Mouse (Mus musculus): Measurements from ENCODE around the gene Szt2. TPM values are rescaled to one million over a fixed set of nuclear protein-coding genes. Genes with fewer than 3 reads are reported as not detected.

Gene Szt2
- total RNA-seq, 2 experiments from 2014 or later, result 5.6 to 7.1 TPM

GRCm38 (mm10) chr4:118416329-118416728 lies 7.3 kb upstream of the Szt2 start:
- intact Hi-C loops (cut with DNase I; ENCODE audit: low total_unique reads), result no loop called here
- no peak for DNase-seq

GRCm38 (mm10) chr4:118415779-118416178 lies 6.7 kb upstream of the Szt2 start:
- intact Hi-C loops (cut with DNase I; ENCODE audit: low total_unique reads), result no loop called here
- no peak for DNase-seq

- no peak for DNase-seq
- intact Hi-C loops (cut with DNase I; ENCODE audit: low total_unique reads), result loop anchor here (5.0 kb wide), 1 partner anchor 159 kb away; no protein-coding TSS in a partner anchor
Measured at GRCm38 (mm10) chr4:118413553-118413952, 4.5 kb upstream of the Szt2 start.

- intact Hi-C loops (cut with DNase I; ENCODE audit: low total_unique reads), result loop anchor here (5.0 kb wide), 1 partner anchor 161 kb away; no protein-coding TSS in a partner anchor
- no peak for DNase-seq
Measured at GRCm38 (mm10) chr4:118410871-118411270, 1.8 kb upstream of the Szt2 start.

GRCm38 (mm10) chr4:118402701-118403100 lies 6.4 kb downstream of the Szt2 start:
- no peak for DNase-seq
- intact Hi-C loops (cut with DNase I; ENCODE audit: low total_unique reads), result no loop called here

GRCm38 (mm10) chr4:118401918-118402317 lies 7.2 kb downstream of the Szt2 start:
- intact Hi-C loops (cut with DNase I; ENCODE audit: low total_unique reads), result no loop called here
- no peak for DNase-seq

GRCm38 (mm10) chr4:118401421-118401820 lies 7.7 kb downstream of the Szt2 start:
- no peak for DNase-seq
- intact Hi-C loops (cut with DNase I; ENCODE audit: low total_unique reads), result no loop called here

GRCm38 (mm10) chr4:118398400-118398799 lies 10.7 kb downstream of the Szt2 start:
- no peak for DNase-seq
- intact Hi-C loops (cut with DNase I; ENCODE audit: low total_unique reads), result no loop called here

GRCm38 (mm10) chr4:118396433-118396832 lies 12.6 kb downstream of the Szt2 start:
- no peak for DNase-seq

GRCm38 (mm10) chr4:118395289-118395688 lies 13.8 kb downstream of the Szt2 start:
- intact Hi-C loops (cut with DNase I; ENCODE audit: low total_unique reads), result no loop called here
- DNase-seq, result no peak

More at GRCm38 (mm10) chr4:118396433-118396832, 12.6 kb downstream of the Szt2 start:
- intact Hi-C loops (cut with DNase I; ENCODE audit: low total_unique reads), result no loop called here

- intact Hi-C loops (cut with DNase I; ENCODE audit: low total_unique reads), result no loop called here
- no peak for DNase-seq
Measured at GRCm38 (mm10) chr4:118394505-118394904, 14.6 kb downstream of the Szt2 start.

- no peak for DNase-seq
- intact Hi-C loops (cut with DNase I; ENCODE audit: low total_unique reads), result no loop called here
Measured at GRCm38 (mm10) chr4:118390146-118390545, 18.9 kb downstream of the Szt2 start.

- DNase-seq, result peak; percentile 5
Measured at GRCm38 (mm10) chr4:118387316-118387715, 21.8 kb downstream of the Szt2 start.

GRCm38 (mm10) chr4:118383271-118383670 lies 25.8 kb downstream of the Szt2 start:
- no peak for DNase-seq

More at GRCm38 (mm10) chr4:118387316-118387715, 21.8 kb downstream of the Szt2 start:
- intact Hi-C loops (cut with DNase I; ENCODE audit: low total_unique reads), result no loop called here

GRCm38 (mm10) chr4:118375999-118376398 lies 33.1 kb downstream of the Szt2 start:
- intact Hi-C loops (cut with DNase I; ENCODE audit: low total_unique reads), result no loop called here
- DNase-seq, result peak; percentile 2

More at GRCm38 (mm10) chr4:118383271-118383670, 25.8 kb downstream of the Szt2 start:
- intact Hi-C loops (cut with DNase I; ENCODE audit: low total_unique reads), result no loop called here

GRCm38 (mm10) chr4:118371822-118372221 lies 37.3 kb downstream of the Szt2 start:
- DNase-seq, result peak; percentile 2
- intact Hi-C loops (cut with DNase I; ENCODE audit: low total_unique reads), result no loop called here

- intact Hi-C loops (cut with DNase I; ENCODE audit: low total_unique reads), result no loop called here
- DNase-seq, result no peak
Measured at GRCm38 (mm10) chr4:118368616-118369015, 40.5 kb downstream of the Szt2 start.

GRCm38 (mm10) chr4:118367551-118367950 lies 41.5 kb downstream of the Szt2 start:
- DNase-seq, result no peak
- intact Hi-C loops (cut with DNase I; ENCODE audit: low total_unique reads), result no loop called here

GRCm38 (mm10) chr4:118365991-118366390 lies 43.1 kb downstream of the Szt2 start:
- intact Hi-C loops (cut with DNase I; ENCODE audit: low total_unique reads), result no loop called here
- DNase-seq, result no peak

- intact Hi-C loops (cut with DNase I; ENCODE audit: low total_unique reads), result no loop called here
Measured at GRCm38 (mm10) chr4:118364641-118365040, 44.4 kb downstream of the Szt2 start.

GRCm38 (mm10) chr4:118363985-118364384 lies 45.1 kb downstream of the Szt2 start:
- intact Hi-C loops (cut with DNase I; ENCODE audit: low total_unique reads), result no loop called here
- no peak for DNase-seq

More at GRCm38 (mm10) chr4:118364641-118365040, 44.4 kb downstream of the Szt2 start:
- DNase-seq, result no peak

- DNase-seq, result no peak
- intact Hi-C loops (cut with DNase I; ENCODE audit: low total_unique reads), result no loop called here
Measured at GRCm38 (mm10) chr4:118362879-118363278, 46.2 kb downstream of the Szt2 start.
